Mouse (Mus musculus): Measurements from ENCODE around the gene Prkce.
A peak's percentile ranks its signal among the peaks of the same experiment; 100 is the strongest.

Gene Prkce

GRCm38 (mm10) chr17:86256730-86257131 lies 89.1 kb downstream of the Prkce start:
- no peak for DNase-seq (ENCODE audit: low read depth, low spot score)

GRCm38 (mm10) chr17:86261067-86261466 lies 93.5 kb downstream of the Prkce start:
- no peak for DNase-seq (ENCODE audit: low read depth, low spot score)

GRCm38 (mm10) chr17:86263985-86264649 lies 96.5 kb downstream of the Prkce start:
- DNase-seq (ENCODE audit: low read depth, low spot score), result no peak

GRCm38 (mm10) chr17:86266051-86266450 lies 98.5 kb downstream of the Prkce start:
- DNase-seq (ENCODE audit: low read depth, low spot score), result no peak

- no peak for DNase-seq (ENCODE audit: low read depth, low spot score)
Measured at GRCm38 (mm10) chr17:86267126-86267760, 99.7 kb downstream of the Prkce start.

GRCm38 (mm10) chr17:86269639-86270038 lies 102.1 kb downstream of the Prkce start:
- no peak for DNase-seq (ENCODE audit: low read depth, low spot score)

GRCm38 (mm10) chr17:86270523-86270922 lies 102.9 kb downstream of the Prkce start:
- DNase-seq (ENCODE audit: low read depth, low spot score), result no peak

GRCm38 (mm10) chr17:86271277-86271676 lies 103.7 kb downstream of the Prkce start:
- DNase-seq (ENCODE audit: low read depth, low spot score), result no peak

GRCm38 (mm10) chr17:86272961-86273360 lies 105.4 kb downstream of the Prkce start:
- no peak for DNase-seq (ENCODE audit: low read depth, low spot score)

GRCm38 (mm10) chr17:86273566-86274349 lies 106.2 kb downstream of the Prkce start:
- DNase-seq (ENCODE audit: low read depth, low spot score), result no peak

- no peak for DNase-seq (ENCODE audit: low read depth, low spot score)
Measured at GRCm38 (mm10) chr17:86274350-86274744, 106.8 kb downstream of the Prkce start.

GRCm38 (mm10) chr17:86276381-86276780 lies 108.8 kb downstream of the Prkce start:
- DNase-seq (ENCODE audit: low read depth, low spot score), result no peak

GRCm38 (mm10) chr17:86277032-86277798 lies 109.6 kb downstream of the Prkce start:
- DNase-seq (ENCODE audit: low read depth, low spot score), result no peak

- no peak for DNase-seq (ENCODE audit: low read depth, low spot score)
Measured at GRCm38 (mm10) chr17:86277999-86278526, 110.5 kb downstream of the Prkce start.

GRCm38 (mm10) chr17:86279751-86280150 lies 112.2 kb downstream of the Prkce start:
- DNase-seq (ENCODE audit: low read depth, low spot score), result no peak

GRCm38 (mm10) chr17:86283741-86284140 lies 116.2 kb downstream of the Prkce start:
- no peak for DNase-seq (ENCODE audit: low read depth, low spot score)

- no peak for DNase-seq (ENCODE audit: low read depth, low spot score)
Measured at GRCm38 (mm10) chr17:86285058-86285457, 117.5 kb downstream of the Prkce start.

- DNase-seq (ENCODE audit: low read depth, low spot score), result no peak
Measured at GRCm38 (mm10) chr17:86286747-86287271, 119.2 kb downstream of the Prkce start.

- no peak for DNase-seq (ENCODE audit: low read depth, low spot score)
Measured at GRCm38 (mm10) chr17:86292711-86293110, 125.1 kb downstream of the Prkce start.

- peak; percentile 66 for DNase-seq (ENCODE audit: low read depth, low spot score)
Measured at GRCm38 (mm10) chr17:86293247-86293744, 125.7 kb downstream of the Prkce start.

- no peak for DNase-seq (ENCODE audit: low read depth, low spot score)
Measured at GRCm38 (mm10) chr17:86299576-86299975, 132.0 kb downstream of the Prkce start.

Measured in retina, postnatal 7 days (tissue).